Mouse (Mus musculus) G1E (cell line): ENCODE data around the gene G430095P16Rik.

Experiments used
- CTCF ChIP-seq: IDR thresholded peaks from 2 replicates; pipeline ENCODE4 v1.5.1; 2012; ENCODE audit warnings: low read depth, low read length, inconsistent platforms, mixed read lengths
- GATA1 ChIP-seq: IDR thresholded peaks from 2 replicates; pipeline ENCODE4 v1.6.1; 2012; ENCODE audit warnings: borderline replicate concordance, low read length, inconsistent platforms, mixed read lengths
- GATA2 ChIP-seq: IDR thresholded peaks from 2 replicates; pipeline ENCODE4 v1.6.1; 2012; ENCODE audit warnings: low read depth, low read length, inconsistent platforms, borderline replicate concordance
- POLR2AphosphoS5 ChIP-seq: IDR thresholded peaks from 2 replicates; pipeline ENCODE4 v1.6.1; 2012; ENCODE audit warnings: low read depth, low read length, inconsistent platforms; ENCODE audit not compliant: insufficient replicate concordance
- TAL1 ChIP-seq: conservative IDR thresholded peaks from 2 replicates; pipeline ENCODE4 v1.6.1; 2012; ENCODE audit warnings: low read depth, low read length, inconsistent platforms, mixed read lengths

- TF ChIP-seq CTCF (no peak), GATA2 (no peak), GATA1 (no peak), TAL1 (no peak), POLR2AphosphoS5 (no peak)
These were observed 5.7 kb downstream of the G430095P16Rik start for GRCm38 (mm10) chr8:84728474-84728873.
